Mouse (Mus musculus): ENCODE measurements around the gene Lmbr1.

The Lmbr1 gene

DNA sequence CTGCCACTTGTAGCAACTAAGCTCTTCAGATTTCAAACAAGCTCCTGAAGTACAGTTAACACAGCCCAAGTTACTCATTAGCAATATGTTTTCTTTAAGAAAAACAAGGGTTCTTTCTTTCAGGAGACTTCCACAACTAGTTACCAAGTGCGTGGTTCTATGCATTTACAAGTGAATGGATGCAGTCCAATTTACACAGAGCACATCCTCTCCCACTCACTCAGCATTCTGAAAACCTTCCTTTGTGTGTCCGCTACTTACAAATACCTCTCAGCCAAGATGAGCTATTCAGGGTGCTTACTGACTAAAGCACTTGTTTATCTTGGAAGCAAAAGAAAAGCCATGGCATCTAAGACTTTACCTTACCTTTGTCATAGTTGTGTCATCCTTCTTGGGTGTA is 124.3 kb downstream of the Lmbr1 start:
- DNase-seq (ENCODE audit: low spot score) = no peak

DNA sequence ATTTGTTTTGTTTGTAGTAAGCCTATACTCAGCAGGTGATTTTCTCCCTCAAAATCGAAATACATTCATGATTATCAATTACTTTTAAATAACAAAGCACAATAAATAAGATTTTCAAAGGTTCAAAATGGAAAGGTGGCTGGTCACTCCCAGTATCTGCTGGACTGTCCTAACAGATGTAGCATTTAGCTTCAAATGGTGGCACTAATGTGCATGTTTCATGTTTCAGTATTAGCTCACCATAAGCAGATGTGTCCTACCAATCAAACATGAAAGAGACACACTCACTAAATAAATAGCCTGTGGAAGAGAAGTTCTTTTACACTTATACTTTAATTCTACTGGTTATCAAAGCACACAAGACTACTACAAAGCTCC is 126.7 kb downstream of the Lmbr1 start:
- no peak for DNase-seq (ENCODE audit: low spot score)

GRCm38 (mm10) chr5:29250795-29251495 is 127.2 kb downstream of the Lmbr1 start:
- no peak for DNase-seq (ENCODE audit: low spot score)

DNA sequence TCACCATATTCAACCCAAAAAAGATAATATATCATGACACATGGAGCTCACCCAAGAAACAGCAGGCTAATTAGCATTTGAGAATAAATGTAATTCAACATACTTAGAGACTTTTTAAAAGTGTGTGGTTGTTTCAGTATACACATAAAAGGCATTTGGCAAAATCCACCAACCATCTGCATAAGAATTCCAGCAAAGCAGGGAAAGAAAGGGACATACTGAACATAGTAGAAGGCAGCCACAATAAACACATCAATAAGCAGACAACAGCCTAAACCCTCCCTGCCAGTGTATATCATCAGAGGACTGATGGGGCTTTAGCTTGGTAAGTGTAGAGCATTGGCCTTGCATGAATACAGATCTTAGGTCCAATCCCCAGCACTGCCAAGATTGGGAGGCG is 133.4 kb downstream of the Lmbr1 start:
- no peak for DNase-seq (ENCODE audit: low spot score)

GRCm38 (mm10) chr5:29238379-29238778 is 139.8 kb downstream of the Lmbr1 start:
- DNase-seq (ENCODE audit: low spot score) = no peak

- DNase-seq (ENCODE audit: low spot score) = no peak
These were observed 147.7 kb downstream of the Lmbr1 start for GRCm38 (mm10) chr5:29230481-29230880.

DNA sequence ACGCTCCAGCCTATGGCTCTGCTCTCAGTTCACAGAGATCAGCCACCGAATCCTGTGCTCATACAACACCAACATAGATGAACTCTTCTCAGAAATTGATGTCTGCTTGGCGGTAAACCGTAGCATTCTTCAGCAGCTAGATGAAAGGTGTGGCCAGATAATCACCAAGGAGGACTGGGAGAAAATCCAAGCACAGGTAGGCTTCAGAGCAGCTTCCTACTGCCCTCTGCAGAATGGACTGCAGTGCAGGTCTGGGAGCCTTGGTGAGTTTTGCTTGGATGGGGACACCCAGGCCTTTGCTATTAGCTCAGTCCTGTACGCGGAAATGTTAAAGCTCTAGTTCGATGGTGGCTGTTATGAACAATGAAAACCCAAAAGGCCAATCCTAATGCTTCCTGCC is 154.1 kb downstream of the Lmbr1 start:
- no peak for DNase-seq (ENCODE audit: low spot score)

GRCm38 (mm10) chr5:29217997-29218396 is 160.2 kb downstream of the Lmbr1 start:
- no peak for DNase-seq (ENCODE audit: low spot score)

GRCm38 (mm10) chr5:29211980-29212555 is 166.1 kb downstream of the Lmbr1 start:
- no peak for DNase-seq (ENCODE audit: low spot score)

DNA sequence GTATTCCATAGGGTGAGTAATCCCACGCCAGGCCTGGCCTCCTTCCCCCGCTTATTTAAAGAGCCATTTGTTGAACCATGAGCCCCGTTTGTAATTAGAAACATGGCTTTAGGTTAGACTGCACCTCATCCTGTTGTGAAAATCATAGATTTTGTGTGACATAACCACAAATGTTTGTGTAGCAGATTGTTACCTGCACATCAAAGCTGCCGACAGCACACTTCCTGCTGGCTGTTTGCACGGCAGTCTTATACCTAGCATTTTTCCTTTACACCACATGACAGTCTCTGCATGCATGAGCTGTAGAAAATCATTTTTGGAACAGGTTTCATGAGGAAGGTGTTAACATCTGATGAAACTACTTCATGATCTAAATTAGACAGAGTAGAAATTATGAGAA is 172.5 kb downstream of the Lmbr1 start:
- no peak for DNase-seq (ENCODE audit: low spot score)

GRCm38 (mm10) chr5:29199868-29200267 is 178.3 kb downstream of the Lmbr1 start:
- no peak for DNase-seq (ENCODE audit: low spot score)

GRCm38 (mm10) chr5:29198960-29199488 is 179.2 kb downstream of the Lmbr1 start:
- no peak for DNase-seq (ENCODE audit: low spot score)

- no peak for DNase-seq (ENCODE audit: low spot score)
These were observed 181.0 kb downstream of the Lmbr1 start for GRCm38 (mm10) chr5:29197187-29197586.

GRCm38 (mm10) chr5:29196264-29196658 is 181.9 kb downstream of the Lmbr1 start:
- no peak for DNase-seq (ENCODE audit: low spot score)

DNA sequence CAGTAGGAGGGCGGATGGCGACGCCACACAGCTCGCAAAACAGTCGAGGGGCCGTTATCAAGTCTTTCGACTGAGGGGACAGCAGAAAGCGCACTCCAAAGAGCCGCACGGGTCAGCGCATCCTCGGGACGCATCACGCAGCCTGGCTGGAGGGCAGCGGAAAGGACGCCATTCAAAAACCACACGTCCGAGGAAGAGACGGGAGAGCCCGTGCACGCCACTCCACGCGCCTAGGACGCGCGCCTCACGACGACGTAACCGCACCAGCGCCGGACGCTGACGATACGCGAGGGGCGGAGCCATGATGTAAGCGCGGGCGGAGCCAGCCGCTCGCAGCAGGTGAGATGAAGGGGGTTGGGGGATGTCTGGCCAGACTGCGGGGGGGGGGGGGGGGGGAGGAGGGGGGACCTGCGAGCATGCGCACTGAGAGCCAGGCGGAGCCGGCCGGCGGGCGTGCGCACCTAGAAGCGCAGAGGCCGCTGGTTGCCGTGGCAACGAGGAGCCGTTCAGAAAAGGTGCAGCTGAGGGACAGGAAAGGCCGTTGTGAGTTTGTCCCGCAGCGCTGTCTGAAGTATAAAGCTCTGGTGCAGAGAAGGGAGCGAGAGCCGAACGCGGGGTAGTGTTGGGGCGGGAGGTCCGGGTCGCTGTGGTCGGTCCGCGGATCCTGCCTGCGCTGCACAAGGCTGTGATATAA is 182.5 kb downstream of the Lmbr1 start, which contains the start of gene Rnf32:
Gene Rnf32, plus strand, starts transcription at position 423 of the 694 bp plus-strand sequence.
- DNase-seq (ENCODE audit: low spot score) = peak; percentile 90

DNA sequence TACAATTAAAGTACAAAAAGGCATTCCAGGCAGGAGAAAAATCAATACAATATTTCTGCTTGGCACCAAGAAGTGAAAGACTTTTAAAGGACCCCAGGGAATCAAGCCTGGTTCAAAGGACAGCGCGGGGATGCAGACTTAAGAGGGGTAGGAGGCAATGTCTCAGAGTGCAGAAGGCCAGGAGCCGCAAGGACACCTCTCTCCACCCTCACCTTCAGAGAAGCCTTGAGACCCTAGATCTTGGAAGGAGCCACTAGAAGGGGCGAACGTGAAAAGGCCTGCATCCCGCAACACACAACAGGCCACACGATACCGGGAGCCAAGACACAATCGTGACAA is 183.0 kb downstream of the Lmbr1 start:
- DNase-seq (ENCODE audit: low spot score) = no peak

GRCm38 (mm10) chr5:29186798-29187197 is 191.4 kb downstream of the Lmbr1 start:
- DNase-seq (ENCODE audit: low spot score) = no peak
